Mouse (Mus musculus) MEL (cell line): Measurements from ENCODE around the gene Hfe. TPM values are rescaled to one million over a fixed set of nuclear protein-coding genes. Genes with fewer than 3 reads are reported as not detected.
A peak's percentile ranks its signal among the peaks of the same experiment; 100 is the strongest.

Experiments used
- DNase-seq: peaks from one replicate; pipeline ENCODE4 v3.0.0; 2011; ENCODE audit warnings: low read depth, low spot score
- H3K27ac ChIP-seq: 2 replicates; pipeline ENCODE4 v1.5.1; 2012; ENCODE audit warnings: low read depth, mild to moderate bottlenecking, control low read depth, low read length, moderate library complexity; ENCODE audit not compliant: control insufficient read depth
- H3K27me3 ChIP-seq, 2 experiments: fragments of 150-350 bp in 1 of 2; sonication (generic) in 1 of 2; 2 replicates each; pipeline ENCODE4 v1.6.1; 2012; ENCODE audit warnings: low read length in 2 of 2, mild to moderate bottlenecking in 2 of 2, improper control_type of control experiment in 1 of 2, moderate library complexity in 1 of 2; ENCODE audit not compliant: insufficient read depth in 2 of 2, control insufficient read depth in 1 of 2
- H3K36me3 ChIP-seq, 2 experiments: 2 replicates each; pipeline ENCODE4 v1.6.1; 2012 to 2014; ENCODE audit warnings: low read length in 2 of 2, improper control_type of control experiment in 1 of 2, inconsistent platforms in 1 of 2, mild to moderate bottlenecking in 1 of 2; ENCODE audit not compliant: insufficient read depth in 2 of 2, control insufficient read depth in 1 of 2
- H3K4me1 ChIP-seq, 2 experiments: fragments of 150-350 bp in 1 of 2; sonication (generic) in 1 of 2; 2 replicates each; pipeline ENCODE4 v1.6.1; 2012; ENCODE audit warnings: low read length in 2 of 2, improper control_type of control experiment in 1 of 2, mild to moderate bottlenecking in 1 of 2; ENCODE audit not compliant: insufficient read depth in 2 of 2, control insufficient read depth in 1 of 2
- H3K4me3 ChIP-seq, 2 experiments: fragments of 150-350 bp in 1 of 2; sonication (generic) in 1 of 2; 2 replicates each; pipeline ENCODE4 v1.5.1; 2012; ENCODE audit warnings: low read depth in 2 of 2, low read length in 2 of 2, mild to moderate bottlenecking in 2 of 2, moderate library complexity in 2 of 2, control low read depth in 1 of 2, improper control_type of control experiment in 1 of 2; ENCODE audit not compliant: control insufficient read depth in 1 of 2, insufficient read depth in 1 of 2
- H3K79me2 ChIP-seq: 2 replicates; pipeline ENCODE4 v1.6.1; 2012; ENCODE audit warnings: mild to moderate bottlenecking, low read length, moderate library complexity; ENCODE audit not compliant: control insufficient read depth, poor library complexity, insufficient read depth
- H3K9ac ChIP-seq: 2 replicates; pipeline ENCODE4 v1.6.1; 2012; ENCODE audit warnings: low read depth, mild to moderate bottlenecking, control low read depth, low read length, moderate library complexity; ENCODE audit not compliant: control insufficient read depth, poor library complexity, severe bottlenecking
- H3K9me3 ChIP-seq: fragments of 150-350 bp; sonication (generic); replicated peaks from 2 replicates; pipeline ENCODE4 v1.6.1; 2012; ENCODE audit warnings: mild to moderate bottlenecking, low read length, improper control_type of control experiment, moderate library complexity; ENCODE audit not compliant: insufficient read depth
- CHD2 ChIP-seq: IDR thresholded peaks from 2 replicates; pipeline ENCODE4 v1.6.1; 2011; ENCODE audit warnings: low read length, improper control_type of control experiment
- CTCF ChIP-seq, 3 experiments: IDR thresholded peaks in 2 of 3; conservative IDR thresholded peaks in 1 of 3; 2 replicates each; pipeline ENCODE4 v1.5.1; 2011 to 2012; ENCODE audit warnings: low read length in 3 of 3, low read depth in 2 of 3, mild to moderate bottlenecking in 2 of 3, improper control_type of control experiment in 1 of 3, inconsistent platforms in 1 of 3, mixed read lengths in 1 of 3, moderate library complexity in 1 of 3; ENCODE audit not compliant: control insufficient read depth in 1 of 3, insufficient read depth in 1 of 3, poor library complexity in 1 of 3, severe bottlenecking in 1 of 3
- ELF1 ChIP-seq: IDR thresholded peaks from 2 replicates; pipeline ENCODE4 v1.6.1; 2014; ENCODE audit warnings: low read depth, mild to moderate bottlenecking, inconsistent platforms, low read length, improper control_type of control experiment, moderate library complexity
- EP300 ChIP-seq, 2 experiments: IDR thresholded peaks; 2 replicates each; pipeline ENCODE4 v1.6.1; 2011; ENCODE audit warnings: improper control_type of control experiment in 2 of 2, low read length in 2 of 2, low read depth in 1 of 2, mild to moderate bottlenecking in 1 of 2
- ETS1 ChIP-seq: IDR thresholded peaks from 2 replicates; pipeline ENCODE4 v1.6.1; 2012; ENCODE audit warnings: low read depth, mild to moderate bottlenecking, inconsistent platforms, low read length, improper control_type of control experiment, moderate library complexity
- GABPA ChIP-seq: IDR thresholded peaks from 2 replicates; pipeline ENCODE4 v1.6.1; 2012; ENCODE audit warnings: low read depth, mild to moderate bottlenecking, inconsistent platforms, low read length, improper control_type of control experiment, moderate library complexity
- GATA1 ChIP-seq: IDR thresholded peaks from 2 replicates; pipeline ENCODE4 v1.6.1; 2011; ENCODE audit warnings: low read depth, low read length, improper control_type of control experiment
- HCFC1 ChIP-seq: IDR thresholded peaks from 2 replicates; pipeline ENCODE4 v1.6.1; 2012; ENCODE audit warnings: low read depth, mild to moderate bottlenecking, inconsistent platforms, low read length, improper control_type of control experiment, moderate library complexity
- JUND ChIP-seq: IDR thresholded peaks from 2 replicates; pipeline ENCODE4 v1.6.1; 2011; ENCODE audit warnings: low read depth, mild to moderate bottlenecking, improper control_type of control experiment, low read length
- KAT2A ChIP-seq: conservative IDR thresholded peaks from 2 replicates; pipeline ENCODE4 v1.6.1; 2012; ENCODE audit warnings: low read depth, low read length, improper control_type of control experiment, inconsistent platforms
- MAFK ChIP-seq: IDR thresholded peaks from 2 replicates; pipeline ENCODE4 v1.6.1; 2011; ENCODE audit warnings: low read depth, mild to moderate bottlenecking, low read length, improper control_type of control experiment, borderline replicate concordance
- MAZ ChIP-seq: IDR thresholded peaks from 2 replicates; pipeline ENCODE4 v1.6.1; 2012; ENCODE audit warnings: low read depth, mild to moderate bottlenecking, inconsistent platforms, low read length, improper control_type of control experiment
- MEF2A ChIP-seq: IDR thresholded peaks from 2 replicates; pipeline ENCODE4 v1.6.1; 2014; ENCODE audit warnings: low read depth, mild to moderate bottlenecking, inconsistent platforms, low read length, improper control_type of control experiment; ENCODE audit not compliant: poor library complexity, insufficient replicate concordance, severe bottlenecking; ENCODE audit errors: extremely low read depth
- MXI1 ChIP-seq: IDR thresholded peaks from 2 replicates; pipeline ENCODE4 v1.6.1; 2011; ENCODE audit warnings: mild to moderate bottlenecking, low read depth, low read length, improper control_type of control experiment
- MYB ChIP-seq: IDR thresholded peaks from 2 replicates; pipeline ENCODE4 v1.6.1; 2011; ENCODE audit warnings: mild to moderate bottlenecking, low read depth, low read length, improper control_type of control experiment
- MYC ChIP-seq: IDR thresholded peaks from 2 replicates; pipeline ENCODE4 v1.6.1; 2011; ENCODE audit warnings: low read depth, mild to moderate bottlenecking, low read length, improper control_type of control experiment, moderate library complexity
- NELFE ChIP-seq: IDR thresholded peaks from 2 replicates; pipeline ENCODE4 v1.6.1; 2011; ENCODE audit warnings: low read depth, low read length, improper control_type of control experiment
- POLR2A ChIP-seq, 2 experiments: IDR thresholded peaks; 2 replicates each; pipeline ENCODE4 v1.6.1; 2011 to 2012; ENCODE audit warnings: low read length in 2 of 2, mild to moderate bottlenecking in 2 of 2, control low read depth in 1 of 2, improper control_type of control experiment in 1 of 2, low read depth in 1 of 2, moderate library complexity in 1 of 2; ENCODE audit not compliant: control insufficient read depth in 1 of 2, insufficient read depth in 1 of 2, poor library complexity in 1 of 2
- POLR2AphosphoS2 ChIP-seq: IDR thresholded peaks from 2 replicates; pipeline ENCODE4 v1.6.1; 2011; ENCODE audit warnings: low read length, improper control_type of control experiment
- POLR2AphosphoS5 ChIP-seq: IDR thresholded peaks from 2 replicates; pipeline ENCODE4 v1.6.1; 2012; ENCODE audit warnings: low read depth, borderline replicate concordance, mild to moderate bottlenecking, inconsistent platforms, low read length, moderate library complexity, mixed read lengths
- SIN3A ChIP-seq: IDR thresholded peaks from 2 replicates; pipeline ENCODE4 v1.6.1; 2012; ENCODE audit warnings: low read length, improper control_type of control experiment, inconsistent platforms
- SMC3 ChIP-seq: IDR thresholded peaks from 2 replicates; pipeline ENCODE4 v1.6.1; 2011; ENCODE audit warnings: low read depth, low read length, improper control_type of control experiment
- TAL1 ChIP-seq: IDR thresholded peaks from 2 replicates; pipeline ENCODE4 v1.6.1; 2012; ENCODE audit warnings: mild to moderate bottlenecking, inconsistent platforms, low read length, moderate library complexity, mixed read lengths
- TBP ChIP-seq: IDR thresholded peaks from 2 replicates; pipeline ENCODE4 v1.8.0; 2011; ENCODE audit warnings: low read depth, low read length, improper control_type of control experiment
- TCF12 ChIP-seq: IDR thresholded peaks from 2 replicates; pipeline ENCODE4 v1.6.1; 2014; ENCODE audit warnings: low read depth, mild to moderate bottlenecking, inconsistent platforms, low read length, improper control_type of control experiment, moderate library complexity
- UBTF ChIP-seq: IDR thresholded peaks from 2 replicates; pipeline ENCODE4 v1.6.1; 2012; ENCODE audit warnings: low read depth, mild to moderate bottlenecking, inconsistent platforms, low read length, improper control_type of control experiment, moderate library complexity, borderline replicate concordance; ENCODE audit not compliant: insufficient read depth
- USF1 ChIP-seq: IDR thresholded peaks from 2 replicates; pipeline ENCODE4 v1.6.1; 2014; ENCODE audit warnings: low read depth, mild to moderate bottlenecking, inconsistent platforms, low read length, improper control_type of control experiment, moderate library complexity
- USF2 ChIP-seq, 2 experiments: IDR thresholded peaks; 2 replicates each; pipeline ENCODE4 v1.6.1; 2011 to 2012; ENCODE audit warnings: improper control_type of control experiment in 2 of 2, low read length in 2 of 2, borderline replicate concordance in 1 of 2, inconsistent platforms in 1 of 2, low read depth in 1 of 2, mild to moderate bottlenecking in 1 of 2; ENCODE audit not compliant: insufficient read depth in 1 of 2
- ZKSCAN1 ChIP-seq: IDR thresholded peaks from 2 replicates; pipeline ENCODE4 v1.6.1; 2012; ENCODE audit warnings: low read depth, mild to moderate bottlenecking, inconsistent platforms, low read length, improper control_type of control experiment, moderate library complexity
- polyA plus RNA-seq, 2 experiments: library from polyadenylated mRNA; stranded (reverse) in 1 of 2; unstranded in 1 of 2; fragments of >175 nt in 1 of 2; fragments of >200 nt in 1 of 2; gene quantifications; 2 replicates each; pipeline versions ENCODE4 v1.2.1 to v1.2.4; 2012; ENCODE audit warnings: low replicate concordance in 2 of 2, low read depth in 1 of 2; ENCODE audit not compliant: insufficient read length in 2 of 2, insufficient read depth in 1 of 2, missing spikeins in 1 of 2
- total RNA-seq: library from RNA; depleted of rRNA; stranded (reverse); fragments of 300-350 nt; gene quantifications from 2 replicates; pipeline ENCODE4 v1.2.3, GENCODE M21; 2012

Gene Hfe
- total and polyA plus RNA-seq, 3 experiments: not detected

DNA sequence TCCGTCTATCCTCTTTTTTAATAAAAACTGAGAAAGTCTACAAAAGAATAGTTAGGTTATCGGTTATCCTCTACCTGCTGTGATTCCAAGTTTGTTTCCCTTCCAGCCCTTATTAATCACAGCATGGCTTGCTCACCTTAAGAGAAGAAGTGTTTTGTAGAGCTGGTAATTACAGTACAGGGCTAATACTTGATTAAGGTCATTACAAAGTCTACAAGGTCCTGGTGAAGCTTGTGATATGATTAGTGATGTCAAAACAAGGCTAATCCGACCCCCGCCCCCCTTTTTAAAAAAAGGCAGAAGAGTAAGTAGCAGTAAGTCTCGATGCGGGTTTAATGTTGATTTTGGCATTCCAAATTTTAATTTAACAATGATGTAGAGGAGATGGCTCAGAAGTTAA is 11.7 kb downstream of the Hfe start:
- peak; percentile 66 for DNase-seq
- H3K36me3 ChIP-seq: peaks cover 0 to 47% of the 10 kb centered on the region in 2 experiments; a peak in 2 of 4 replicates
- H3K4me3 ChIP-seq: no peak overlapping the region
- H3K9me3 ChIP-seq: no peaks in the 10 kb centered on the region
- H3K27ac ChIP-seq: peak overlapping the region; percentile 63
- H3K9ac ChIP-seq: peak overlapping the region; percentile 56
- no peaks in the 10 kb centered on the region for H3K27me3 ChIP-seq
- TF ChIP-seq TAL1 (no peak), ELF1 (no peak)
- TF ChIP-seq, all 39 proteins: peak for 0
- H3K4me1 ChIP-seq: peaks cover 0 to 31% of the 10 kb centered on the region in 2 experiments; a peak in 2 of 4 replicates
- no peaks in the 10 kb centered on the region; the same call in 1 of the 2 replicates for H3K79me2 ChIP-seq

DNA sequence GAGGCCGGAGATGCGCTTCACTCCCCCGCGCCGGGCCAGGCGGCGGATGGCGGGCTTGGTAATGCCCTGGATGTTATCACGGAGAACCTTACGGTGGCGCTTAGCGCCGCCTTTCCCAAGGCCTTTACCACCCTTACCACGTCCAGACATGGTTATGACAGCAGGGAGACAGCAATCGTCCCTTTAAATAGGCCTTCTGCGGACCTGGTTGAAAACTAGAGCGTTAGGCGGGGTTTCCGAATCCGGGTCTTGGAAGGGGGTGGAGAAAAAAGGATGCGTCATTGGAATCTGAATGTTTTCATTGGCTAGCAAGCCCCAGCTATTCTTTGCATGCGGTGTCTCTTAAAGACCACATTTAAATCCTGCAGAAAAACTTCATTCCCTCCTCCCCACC is 12.4 kb downstream of the Hfe start, which contains the start of gene Hist1h4c:
Gene Hist1h4c (minus strand): TSS at position 155 of the 394 bp plus-strand sequence.
- Histone ChIP-seq H3K79me2 (no peaks in the 10 kb centered on the region; the same call in 1 of the 2 replicates), H3K27me3 (no peaks in the 10 kb centered on the region), H3K4me3 (peak within 1 kb of the TSS; percentile 0 to 36; a peak in 3 of 4 replicates), H3K4me1 (peaks cover 0 to 31% of the 10 kb centered on the region in 2 experiments; a peak in 2 of 4 replicates), H3K9ac (peak within 1 kb of the TSS; percentile 65), H3K36me3 (peaks cover 0 to 46% of the 10 kb centered on the region in 2 experiments; a peak in 2 of 4 replicates), H3K9me3 (no peaks in the 10 kb centered on the region), H3K27ac (peak within 1 kb of the TSS; percentile 95)
- TF ChIP-seq MAFK (no peak), SMC3 (no peak), GATA1 (no peak), CHD2 (no peak), GABPA (no peak), MXI1 (no peak), MAZ (no peak), MYB (no peak), MYC (no peak), UBTF (peak; percentile 18; the same call in 1 of the 2 replicates), ZKSCAN1 (no peak), USF2 (IDR thresholded peaks at IDR 0.05; ENCODE audit: borderline replicate concordance in 1 of 2, insufficient read depth in 1 of 2, low read depth in 1 of 2, low read length in 2 of 2) (no peak), HCFC1 (no peak), TBP (peak; percentile 99), JUND (no peak), POLR2A (IDR thresholded peaks at IDR 0.05; ENCODE audit: control insufficient read depth in 1 of 2, insufficient read depth in 1 of 2, low read depth in 1 of 2, low read length in 2 of 2, poor library complexity in 1 of 2) (peak; percentile 100), ETS1 (no peak), USF1 (no peak), TCF12 (no peak), SIN3A (no peak), KAT2A (no peak), NELFE (no peak), TAL1 (peak; percentile 21; the same call in 1 of the 2 replicates), CTCF (IDR thresholded peaks at IDR 0.05 in 2 of 3, conservative IDR thresholded peaks at IDR 0.05 in 1 of 3; ENCODE audit: control insufficient read depth in 1 of 3, insufficient read depth in 1 of 3, low read depth in 2 of 3, low read length in 3 of 3, poor library complexity in 1 of 3, severe bottlenecking in 1 of 3) (peak in 1 of 3 experiments; percentile 15; a peak in 1 of 6 replicates), MEF2A (no peak), POLR2AphosphoS2 (no peak), EP300 (IDR thresholded peaks at IDR 0.05; ENCODE audit: low read depth in 1 of 2, low read length in 2 of 2) (no peak), POLR2AphosphoS5 (peak; percentile 99), ELF1 (no peak)
- peak; percentile 99 for DNase-seq
